Mouse (Mus musculus) embryonic facial prominence, embryonic 12.5 days (tissue): ENCODE measurements around the gene Aup1. TPM values are rescaled to one million over a fixed set of nuclear protein-coding genes. Genes with fewer than 3 reads are reported as not detected.

Source experiments
- ATAC-seq: fragments of 200-750 bp; cut with Nextera tagmentation; 2 replicates; pipeline ENCODE4 v1.8.0; 2017; ENCODE audit not compliant: insufficient number of reproducible peaks, insufficient read depth, low FRiP score, low TSS enrichment
- H3K27ac ChIP-seq: fragments of 300-500 bp; sonication (generic); 2 replicates; pipeline ENCODE4 v1.5.1; 2016; ENCODE audit warnings: mild to moderate bottlenecking
- H3K27me3 ChIP-seq: fragments of 300-500 bp; sonication (generic); 2 replicates; pipeline ENCODE4 v1.6.1; 2016; ENCODE audit warnings: mild to moderate bottlenecking, moderate library complexity
- H3K36me3 ChIP-seq: fragments of 300-500 bp; sonication (generic); 2 replicates; pipeline ENCODE4 v1.6.1; 2016; ENCODE audit warnings: mild to moderate bottlenecking
- H3K4me1 ChIP-seq: fragments of 300-500 bp; sonication (generic); 2 replicates; pipeline ENCODE4 v1.6.1; 2016
- H3K4me2 ChIP-seq: fragments of 300-500 bp; sonication (generic); replicated peaks from 2 replicates; pipeline ENCODE4 v1.6.1; 2016; ENCODE audit warnings: mild to moderate bottlenecking, moderate library complexity
- H3K4me3 ChIP-seq: fragments of 300-500 bp; sonication (generic); 2 replicates; pipeline ENCODE4 v1.5.1; 2016; ENCODE audit warnings: mild to moderate bottlenecking
- H3K9ac ChIP-seq: fragments of 300-500 bp; sonication (generic); 2 replicates; pipeline ENCODE4 v1.6.1; 2016; ENCODE audit warnings: mild to moderate bottlenecking, moderate library complexity
- H3K9me3 ChIP-seq: fragments of 300-500 bp; sonication (generic); 2 replicates; pipeline ENCODE4 v1.6.1; 2016; ENCODE audit warnings: mild to moderate bottlenecking, moderate library complexity
- WGBS: fragments of 180-500 bp; shearing (Covaris S2); methylation state at CpG from one replicate; pipeline ENCODE4 v1.1.7; 2016; 5-methylcytosine and 5-hydroxymethylcytosine counted together
- polyA plus RNA-seq: library from polyadenylated mRNA; unstranded; fragments of >200 nt; fragmentation: Nextera tagmentation; extraction: Ambion mirVana; gene quantifications from 2 replicates; pipeline ENCODE4 v1.2.1, GENCODE M21; 2016

Gene Aup1
- polyA plus RNA-seq, 1 experiment from 2014 or later, result 154 TPM

GRCm38 (mm10) chr6:83053136-83053960 lies 973 bp upstream of the Aup1 start:
- H3K9ac ChIP-seq, result peak overlapping the region; percentile 90
- peak overlapping the region; percentile 91 for H3K27ac ChIP-seq
- no peaks in the 10 kb centered on the region for H3K9me3 ChIP-seq
- no peaks in the 10 kb centered on the region for H3K27me3 ChIP-seq
- 2% methylated on average over 26 of the region's 26 CpGs for WGBS
- ATAC-seq, result no peak
- H3K4me1 ChIP-seq, result peaks cover 26% of the 10 kb centered on the region
- H3K4me2 ChIP-seq, result peak overlapping the region; percentile 63
- H3K36me3 ChIP-seq, result peaks cover 28% of the 10 kb centered on the region
- peak overlapping the region; percentile 100 for H3K4me3 ChIP-seq

GRCm38 (mm10) chr6:83054871-83055431 lies 630 bp downstream of the Aup1 start, which contains the start of gene Htra2:
Gene Htra2, minus strand, starts transcription at chr6:83055273.
- Histone ChIP-seq H3K27ac (peak within 1 kb of the TSS; percentile 91), H3K36me3 (peaks cover 28% of the 10 kb centered on the region), H3K9me3 (no peaks in the 10 kb centered on the region), H3K27me3 (no peaks in the 10 kb centered on the region), H3K9ac (peak within 1 kb of the TSS; percentile 90), H3K4me2 (peak within 1 kb of the TSS; percentile 63), H3K4me1 (peaks cover 26% of the 10 kb centered on the region), H3K4me3 (peak within 1 kb of the TSS; percentile 100)
- WGBS, result under 1% methylated on average over 50 of the region's 50 CpGs
- peak; percentile 16 for ATAC-seq

GRCm38 (mm10) chr6:83057790-83058189 lies 3.5 kb downstream of the Aup1 start, which contains the start of gene Dqx1:
Gene Dqx1, plus strand, starts transcription at chr6:83057844.
- no peak within 1 kb of the TSS for H3K27ac ChIP-seq
- H3K4me2 ChIP-seq, result no peak within 1 kb of the TSS
- no peaks in the 10 kb centered on the region for H3K9me3 ChIP-seq
- H3K4me3 ChIP-seq, result no peak within 1 kb of the TSS
- H3K9ac ChIP-seq, result no peak within 1 kb of the TSS
- WGBS, result 35% methylated on average over 3 of the region's 3 CpGs
- peaks cover 17% of the 10 kb centered on the region for H3K4me1 ChIP-seq
- ATAC-seq, result no peak
- peaks cover 14% of the 10 kb centered on the region for H3K36me3 ChIP-seq
- H3K27me3 ChIP-seq, result peaks cover 21% of the 10 kb centered on the region

- Histone ChIP-seq H3K27ac (no peak overlapping the region), H3K4me1 (peaks cover 10% of the 10 kb centered on the region), H3K9me3 (no peaks in the 10 kb centered on the region), H3K4me3 (no peak overlapping the region), H3K9ac (no peak overlapping the region), H3K36me3 (peaks cover 14% of the 10 kb centered on the region), H3K27me3 (peaks cover 30% of the 10 kb centered on the region), H3K4me2 (no peak overlapping the region)
- WGBS, result 84% methylated on average over 2 of the region's 2 CpGs
- no peak for ATAC-seq
Measured at GRCm38 (mm10) chr6:83058725-83059124, 4.4 kb downstream of the Aup1 start.

GRCm38 (mm10) chr6:83065995-83066394 lies 11.7 kb downstream of the Aup1 start:
- 0 out of 2 replicates have a peak, but pooled peaks cover 6% of the 10 kb centered on the region for H3K4me1 ChIP-seq
- no peaks in the 10 kb centered on the region for H3K9me3 ChIP-seq
- H3K4me2 ChIP-seq, result no peak overlapping the region
- H3K4me3 ChIP-seq, result no peak overlapping the region
- no peak overlapping the region for H3K27ac ChIP-seq
- no peak for ATAC-seq
- WGBS, result 45% methylated on average over 8 of the region's 8 CpGs
- no peaks in the 10 kb centered on the region for H3K36me3 ChIP-seq
- H3K27me3 ChIP-seq, result peaks cover 97% of the 10 kb centered on the region
- no peak overlapping the region for H3K9ac ChIP-seq

- H3K27me3 ChIP-seq, result peaks cover 97% of the 10 kb centered on the region
- no peak overlapping the region for H3K4me3 ChIP-seq
- no peak overlapping the region for H3K4me2 ChIP-seq
- WGBS, result 27% methylated on average over 6 of the region's 6 CpGs
- H3K36me3 ChIP-seq, result no peaks in the 10 kb centered on the region
- no peak for ATAC-seq
- H3K9ac ChIP-seq, result no peak overlapping the region
- no peaks in the 10 kb centered on the region for H3K9me3 ChIP-seq
- no peak overlapping the region for H3K27ac ChIP-seq
- H3K4me1 ChIP-seq, result 0 out of 2 replicates have a peak, but pooled peaks cover 6% of the 10 kb centered on the region
Measured at GRCm38 (mm10) chr6:83066441-83066840, 12.1 kb downstream of the Aup1 start.

- H3K4me1 ChIP-seq, result 0 out of 2 replicates have a peak, but pooled peaks cover 6% of the 10 kb centered on the region
- no peak overlapping the region for H3K4me3 ChIP-seq
- no peaks in the 10 kb centered on the region for H3K36me3 ChIP-seq
- peak overlapping the region; percentile 18; the same call in 1 of the 2 replicates for H3K4me2 ChIP-seq
- no peak for ATAC-seq
- no peak overlapping the region for H3K27ac ChIP-seq
- no peak overlapping the region for H3K9ac ChIP-seq
- no peaks in the 10 kb centered on the region for H3K9me3 ChIP-seq
- WGBS, result 2% methylated on average over 8 of the region's 8 CpGs
- peaks cover 98% of the 10 kb centered on the region for H3K27me3 ChIP-seq
Measured at GRCm38 (mm10) chr6:83068221-83068620, 13.9 kb downstream of the Aup1 start.

DNA sequence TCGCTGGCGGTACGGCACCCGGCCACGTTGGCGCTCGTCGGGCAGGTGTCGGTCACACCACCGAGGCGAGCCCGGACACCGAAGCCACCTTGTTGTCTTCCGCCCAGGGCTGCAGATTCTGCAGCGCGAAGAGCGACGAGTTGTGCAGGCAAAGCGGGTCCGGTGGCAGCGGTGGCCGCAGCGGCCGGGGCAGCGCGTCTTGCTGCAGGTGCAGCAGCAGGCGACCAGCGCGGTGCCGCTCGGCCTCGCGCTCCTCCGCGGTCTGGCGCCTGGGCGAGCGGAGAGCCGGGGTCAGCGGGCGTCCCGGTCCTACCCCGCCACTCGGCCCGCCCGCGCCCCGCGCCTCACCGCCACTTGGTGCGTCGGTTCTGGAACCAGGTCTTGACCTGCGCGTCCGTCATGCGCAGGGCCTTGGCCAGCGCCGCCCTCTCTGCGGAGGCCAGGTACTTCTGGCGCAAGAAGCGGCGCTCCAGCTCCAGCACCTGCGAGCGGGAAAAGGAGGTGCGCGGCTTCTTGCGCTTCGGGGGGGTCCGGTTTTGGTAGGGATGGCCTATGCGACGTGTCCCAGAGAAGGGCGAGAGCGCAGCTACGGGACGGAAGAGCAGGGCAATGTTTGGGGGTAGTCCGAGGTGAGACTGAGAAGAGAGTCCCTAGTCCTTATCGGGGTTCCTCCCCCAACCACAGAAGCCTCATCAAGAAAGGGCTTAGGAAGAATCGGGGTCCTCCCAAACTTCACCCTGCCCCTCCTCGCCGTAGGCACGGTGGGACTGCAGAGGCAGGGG lies 14.6 kb downstream of the Aup1 start:
- Histone ChIP-seq H3K4me3 (peak overlapping the region; percentile 30), H3K9ac (peak overlapping the region; percentile 0; the same call in 1 of the 2 replicates)

GRCm38 (mm10) chr6:83069488-83070246 lies 15.3 kb downstream of the Aup1 start:
- peak overlapping the region; percentile 51 for H3K4me2 ChIP-seq
- H3K9ac ChIP-seq, result no peak overlapping the region
- peak overlapping the region; percentile 30 for H3K4me3 ChIP-seq
- no peaks in the 10 kb centered on the region for H3K9me3 ChIP-seq
- H3K36me3 ChIP-seq, result no peaks in the 10 kb centered on the region
- WGBS, result 1% methylated on average over 67 of the region's 69 CpGs
- H3K27ac ChIP-seq, result no peak overlapping the region
- H3K4me1 ChIP-seq, result 0 out of 2 replicates have a peak, but pooled peaks cover 6% of the 10 kb centered on the region
- ATAC-seq, result 0 out of 2 replicates have a peak, but pooled peaks have one; percentile 19
- peaks cover 98% of the 10 kb centered on the region for H3K27me3 ChIP-seq

More for the DNA sequence above, 14.6 kb downstream of the Aup1 start:
- H3K4me1 ChIP-seq, result 0 out of 2 replicates have a peak, but pooled peaks cover 6% of the 10 kb centered on the region
- peaks cover 98% of the 10 kb centered on the region for H3K27me3 ChIP-seq
- H3K36me3 ChIP-seq, result no peaks in the 10 kb centered on the region
- WGBS, result under 1% methylated on average over 80 of the region's 81 CpGs
- H3K9me3 ChIP-seq, result no peaks in the 10 kb centered on the region
- no peak overlapping the region for H3K27ac ChIP-seq
- peak overlapping the region; percentile 18 for H3K4me2 ChIP-seq
- ATAC-seq, result no peak

- Histone ChIP-seq H3K9ac (0 out of 2 replicates have a peak within 1 kb of the TSS, but pooled peaks have one; percentile 15), H3K9me3 (no peaks in the 10 kb centered on the region), H3K4me3 (peak within 1 kb of the TSS; percentile 30), H3K36me3 (no peaks in the 10 kb centered on the region), H3K4me2 (peak within 1 kb of the TSS; percentile 51), H3K27ac (no peak within 1 kb of the TSS), H3K4me1 (0 out of 2 replicates have a peak, but pooled peaks cover 6% of the 10 kb centered on the region), H3K27me3 (peaks cover 97% of the 10 kb centered on the region)
- ATAC-seq, result no peak
- 2% methylated on average over 9 of the region's 10 CpGs for WGBS
Measured at GRCm38 (mm10) chr6:83070247-83070310, 15.8 kb downstream of the Aup1 start, which contains the start of gene Tlx2. Gene Tlx2, minus strand, starts transcription at chr6:83070293.
